Mouse (Mus musculus): ENCODE data around the gene Sem1. TPM values are rescaled to one million over a fixed set of nuclear protein-coding genes. Genes with fewer than 3 reads are reported as not detected.
A peak's percentile ranks its signal among the peaks of the same experiment; 100 is the strongest.

Gene Sem1
- 203 and 233 TPM in 2 replicates for polyA plus RNA-seq (2015; fragmentation: Nextera tagmentation; extraction: Ambion mirVana)

DNA sequence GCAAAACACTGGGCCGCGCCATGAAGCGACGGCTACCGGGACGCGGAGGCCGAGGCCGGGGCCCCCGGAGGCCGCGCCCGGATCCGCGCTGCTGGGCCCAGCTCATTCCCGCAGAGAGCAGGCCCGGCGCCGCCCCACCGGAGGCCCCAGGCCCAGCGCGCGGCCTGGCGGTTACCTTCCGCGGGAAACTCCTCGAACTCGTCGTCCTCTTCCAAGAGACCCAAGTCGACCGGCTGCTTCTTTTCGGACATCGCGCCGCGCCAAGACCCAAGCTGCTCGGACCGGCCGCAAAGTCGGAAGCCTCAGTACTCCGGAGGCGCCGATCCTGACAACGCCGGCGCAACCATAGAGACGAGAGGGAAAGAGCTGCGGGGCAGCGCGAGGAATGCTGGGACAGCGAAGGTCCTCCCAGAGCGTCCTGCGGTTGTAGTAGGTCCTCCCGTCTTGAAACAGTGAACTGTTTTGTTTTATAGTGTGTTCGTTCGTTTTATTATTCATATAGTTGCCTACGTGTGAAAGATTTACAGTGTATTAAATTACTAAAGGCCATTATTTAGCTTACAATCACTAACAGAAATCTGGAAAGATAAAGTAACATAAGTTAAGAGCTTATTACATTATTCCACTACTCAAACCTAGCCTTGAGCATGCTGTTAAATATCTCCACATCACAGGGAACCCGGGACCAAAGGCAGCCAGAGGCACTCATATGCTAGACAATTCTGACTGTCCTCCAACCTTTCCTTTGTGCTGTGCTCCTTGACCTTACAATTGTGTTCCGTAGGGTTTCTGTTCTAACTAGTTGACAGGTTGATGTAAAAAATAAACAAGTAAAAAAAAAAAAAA, at the start of gene Sem1:
Gene Sem1, minus strand, starts transcription at position 360 of the 846 bp plus-strand sequence.
- Histone ChIP-seq H3K4me2 (ENCODE audit: low read depth, low read length) (peak within 1 kb of the TSS; percentile 73), H3K27ac (ENCODE audit: low read length) (peak within 1 kb of the TSS; percentile 94), H3K9ac (ENCODE audit: low read length) (peak within 1 kb of the TSS; percentile 99), H3K36me3 (ENCODE audit: control insufficient read depth, insufficient read depth, low read length) (peaks cover 3% of the 10 kb centered on the region; the same call in 1 of the 2 replicates), H3K9me3 (replicated peaks; ENCODE audit: control insufficient read depth, low read length) (no peaks in the 10 kb centered on the region), H3K27me3 (ENCODE audit: control insufficient read depth, insufficient read depth, low read length) (no peaks in the 10 kb centered on the region), H3K4me3 (replicated peaks; ENCODE audit: low read length) (peak within 1 kb of the TSS; percentile 81), H3K4me1 (ENCODE audit: control insufficient read depth, insufficient read depth, low read length) (peaks cover 4% of the 10 kb centered on the region; the same call in 1 of the 2 replicates)
- peak; percentile 98 for ATAC-seq (ENCODE audit: insufficient read depth, low FRiP score)
- WGBS = 1% methylated on average over 59 of the region's 59 CpGs

DNA sequence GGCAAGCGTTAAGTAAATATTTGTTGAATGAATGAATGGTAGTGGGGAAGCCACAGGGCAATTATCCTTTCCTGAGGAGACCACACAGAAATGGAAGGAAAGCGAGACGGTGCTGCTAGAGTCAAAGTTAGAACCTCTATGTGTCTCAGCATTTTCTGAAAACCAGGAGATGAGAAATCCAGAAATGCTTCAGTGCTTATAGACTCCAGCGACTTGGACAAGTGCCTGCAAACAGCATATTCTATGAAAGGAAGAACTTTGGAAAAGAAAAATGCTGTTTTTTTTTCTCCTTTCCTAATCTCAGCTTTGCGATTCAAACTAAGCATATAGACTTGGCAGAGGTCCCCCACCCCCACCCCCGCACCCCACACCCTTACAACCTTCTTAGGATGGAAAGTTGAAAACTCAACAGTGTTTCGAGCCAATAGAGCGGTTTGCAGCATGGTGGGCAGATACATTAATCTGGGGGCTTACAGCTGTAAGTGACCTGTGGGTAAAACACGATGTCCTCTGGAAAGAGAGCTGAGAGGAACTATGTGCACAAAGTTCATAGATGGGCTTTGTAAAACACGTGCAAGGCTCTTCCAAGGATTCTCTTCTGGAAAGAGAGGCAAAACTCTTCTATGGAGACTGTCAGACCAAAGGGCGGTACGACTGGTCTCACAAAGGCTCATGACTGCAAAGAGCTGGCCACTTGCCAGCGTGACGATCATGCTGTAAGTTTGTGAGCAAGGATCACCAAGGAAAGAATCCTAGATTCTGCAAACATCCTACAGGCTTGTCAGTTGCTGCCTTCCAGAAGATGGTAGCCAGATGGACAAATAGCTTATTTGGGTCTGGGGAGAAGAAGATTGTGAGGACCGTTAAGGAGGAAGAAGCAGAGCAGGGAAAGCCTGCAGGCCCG, 44.6 kb upstream of the Sem1 start:
- Histone ChIP-seq H3K4me1 (ENCODE audit: control insufficient read depth, insufficient read depth, low read length) (no peaks in the 10 kb centered on the region), H3K9ac (ENCODE audit: low read length) (no peak overlapping the region), H3K9me3 (replicated peaks; ENCODE audit: control insufficient read depth, low read length) (no peaks in the 10 kb centered on the region), H3K4me2 (ENCODE audit: low read depth, low read length) (peak overlapping the region; percentile 28), H3K36me3 (ENCODE audit: control insufficient read depth, insufficient read depth, low read length) (no peaks in the 10 kb centered on the region), H3K4me3 (replicated peaks; ENCODE audit: low read length) (no peak overlapping the region), H3K27ac (ENCODE audit: low read length) (peak overlapping the region; percentile 22; the same call in 1 of the 2 replicates), H3K27me3 (ENCODE audit: control insufficient read depth, insufficient read depth, low read length) (no peaks in the 10 kb centered on the region)
- ATAC-seq (ENCODE audit: insufficient read depth, low FRiP score) = peak; percentile 56; the same call in 1 of the 2 replicates
- 35% methylated on average over 16 of the region's 16 CpGs for WGBS

DNA sequence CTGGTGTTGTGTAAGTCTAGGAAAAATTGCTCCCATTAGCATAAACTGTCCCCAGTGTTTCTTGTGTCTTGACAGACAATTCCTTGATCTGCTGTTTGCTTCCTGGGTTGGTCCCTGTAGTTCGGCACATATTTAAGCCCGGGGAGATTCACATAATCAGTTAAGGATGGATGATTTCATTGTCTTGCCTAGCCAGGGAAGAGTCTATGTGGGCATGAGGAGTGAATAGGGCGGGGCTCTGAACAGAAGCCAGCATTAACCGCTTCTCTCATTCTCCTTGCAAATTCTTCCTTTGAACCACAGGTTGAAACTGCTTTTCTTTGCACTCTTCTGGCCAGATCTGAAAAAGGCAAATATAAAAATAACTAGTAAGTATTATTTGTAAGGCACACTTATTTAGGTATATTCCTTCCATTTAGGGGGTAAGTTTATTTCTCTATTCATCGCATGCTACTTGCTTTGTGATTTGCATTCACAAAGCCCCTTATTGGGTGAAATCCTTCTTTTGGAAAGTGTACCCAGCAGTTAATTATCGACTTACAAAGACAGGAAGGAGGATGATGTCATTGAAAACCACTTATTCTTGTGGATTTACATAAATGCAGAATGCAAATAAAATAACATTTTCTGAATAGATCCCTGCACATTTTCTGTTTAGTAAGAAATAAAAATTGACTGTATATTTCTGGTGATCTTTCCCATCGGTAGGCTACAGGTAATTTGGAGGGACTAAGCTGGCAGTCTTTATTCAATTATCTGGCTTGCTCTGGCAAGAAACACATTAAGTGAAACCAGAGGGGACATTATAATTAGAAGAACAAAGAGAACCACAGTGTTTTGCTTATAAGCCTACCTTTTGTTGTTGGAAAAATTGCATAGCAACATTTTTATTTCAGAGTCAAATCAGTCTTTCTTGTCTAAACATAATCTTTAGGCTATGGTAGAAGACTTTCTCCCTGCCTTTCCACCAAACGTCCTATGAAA, 25.4 kb upstream of the Sem1 start:
- H3K9me3 ChIP-seq (replicated peaks; ENCODE audit: control insufficient read depth, low read length) = no peaks in the 10 kb centered on the region
- H3K36me3 ChIP-seq (ENCODE audit: control insufficient read depth, insufficient read depth, low read length) = no peaks in the 10 kb centered on the region
- no peaks in the 10 kb centered on the region for H3K4me1 ChIP-seq (ENCODE audit: control insufficient read depth, insufficient read depth, low read length)
- no peaks in the 10 kb centered on the region for H3K27me3 ChIP-seq (ENCODE audit: control insufficient read depth, insufficient read depth, low read length)
- 67% methylated on average over 8 of the region's 8 CpGs for WGBS
- H3K4me2 ChIP-seq (ENCODE audit: low read depth, low read length) = no peak overlapping the region
- H3K4me3 ChIP-seq (replicated peaks; ENCODE audit: low read length) = no peak overlapping the region
- H3K27ac ChIP-seq (ENCODE audit: low read length) = no peak overlapping the region
- no peak for ATAC-seq (ENCODE audit: insufficient read depth, low FRiP score)
- no peak overlapping the region for H3K9ac ChIP-seq (ENCODE audit: low read length)

DNA sequence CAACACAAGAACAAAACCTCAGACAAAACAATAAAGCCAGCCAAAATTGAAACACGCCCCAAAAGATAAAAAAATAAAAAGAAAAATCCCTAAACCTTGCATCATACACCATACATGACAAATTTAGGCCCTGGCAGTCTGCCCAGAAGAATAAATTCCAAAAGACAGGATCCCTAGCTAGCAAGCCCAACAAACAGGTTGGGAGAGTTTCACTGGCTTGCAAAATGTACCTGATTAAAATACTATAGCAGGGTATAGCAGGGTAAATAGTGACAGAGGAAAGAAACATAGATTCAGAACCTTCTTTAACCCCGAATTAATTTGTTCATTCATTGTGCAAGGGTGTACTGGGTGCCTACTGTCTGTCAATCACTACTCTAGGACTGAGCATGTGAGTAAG, 7.8 kb upstream of the Sem1 start:
- Histone ChIP-seq H3K4me3 (replicated peaks; ENCODE audit: low read length) (no peak overlapping the region), H3K9ac (ENCODE audit: low read length) (no peak overlapping the region), H3K27ac (ENCODE audit: low read length) (no peak overlapping the region), H3K9me3 (replicated peaks; ENCODE audit: control insufficient read depth, low read length) (no peaks in the 10 kb centered on the region), H3K36me3 (ENCODE audit: control insufficient read depth, insufficient read depth, low read length) (no peaks in the 10 kb centered on the region), H3K4me2 (ENCODE audit: low read depth, low read length) (no peak overlapping the region), H3K27me3 (ENCODE audit: control insufficient read depth, insufficient read depth, low read length) (no peaks in the 10 kb centered on the region), H3K4me1 (ENCODE audit: control insufficient read depth, insufficient read depth, low read length) (no peaks in the 10 kb centered on the region)
- no peak for ATAC-seq (ENCODE audit: insufficient read depth, low FRiP score)
- 70% methylated on average over 2 of the region's 2 CpGs for WGBS

DNA sequence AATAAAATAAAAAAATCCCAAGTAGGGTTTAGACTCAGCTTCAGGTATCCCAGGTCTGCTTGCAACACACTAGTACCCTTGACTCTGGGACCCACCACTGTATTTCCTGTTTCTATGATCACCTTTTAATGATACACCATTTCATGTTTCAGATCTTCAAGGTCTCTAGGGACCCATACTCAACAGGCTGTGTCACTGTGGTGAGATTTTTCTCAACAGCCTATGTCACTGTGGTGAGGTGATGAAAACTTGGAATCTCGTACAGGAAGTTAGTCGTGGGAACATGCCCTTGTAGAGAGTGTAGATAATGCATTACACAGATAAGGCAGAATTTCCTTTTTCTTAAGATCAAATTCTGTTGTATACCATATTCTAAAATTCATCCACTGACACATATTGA, 3.4 kb upstream of the Sem1 start:
- no peak for ATAC-seq (ENCODE audit: insufficient read depth, low FRiP score)
- 80% methylated on average over 2 of the region's 2 CpGs for WGBS

DNA sequence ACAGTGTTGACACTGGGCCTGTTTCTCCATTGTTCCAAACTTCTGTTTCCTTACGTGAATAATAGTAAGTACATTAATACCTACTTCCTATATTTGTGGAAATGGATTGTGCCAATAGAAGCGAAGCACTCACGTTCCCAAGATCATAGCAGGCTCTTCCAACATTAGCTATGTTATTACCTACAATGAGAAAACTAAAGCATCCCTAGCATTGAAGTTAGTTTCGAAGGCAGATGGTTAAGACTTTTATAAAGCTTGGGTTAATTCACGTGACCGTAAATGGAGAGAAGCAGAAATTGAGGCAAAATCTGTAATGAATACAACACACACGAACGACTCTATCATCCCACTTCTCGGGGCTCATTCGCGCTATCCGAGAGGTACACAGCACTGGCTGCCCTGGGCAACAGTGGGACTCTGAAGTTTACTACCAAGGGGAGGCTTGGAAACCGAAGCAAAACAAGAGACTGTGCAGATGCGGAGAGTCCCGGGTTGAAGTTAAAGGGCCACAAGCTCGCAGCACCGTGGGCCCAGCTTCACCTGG, 650 bp downstream of the Sem1 start:
- Histone ChIP-seq H3K9me3 (replicated peaks; ENCODE audit: control insufficient read depth, low read length) (no peaks in the 10 kb centered on the region), H3K9ac (ENCODE audit: low read length) (peak overlapping the region; percentile 99), H3K4me2 (ENCODE audit: low read depth, low read length) (peak overlapping the region; percentile 73), H3K4me3 (replicated peaks; ENCODE audit: low read length) (peak overlapping the region; percentile 81), H3K36me3 (ENCODE audit: control insufficient read depth, insufficient read depth, low read length) (peaks cover 3% of the 10 kb centered on the region; the same call in 1 of the 2 replicates), H3K27ac (ENCODE audit: low read length) (peak overlapping the region; percentile 94), H3K4me1 (ENCODE audit: control insufficient read depth, insufficient read depth, low read length) (peaks cover 4% of the 10 kb centered on the region; the same call in 1 of the 2 replicates), H3K27me3 (ENCODE audit: control insufficient read depth, insufficient read depth, low read length) (no peaks in the 10 kb centered on the region)
- peak; percentile 68; the same call in 1 of the 2 replicates for ATAC-seq (ENCODE audit: insufficient read depth, low FRiP score)
- 2% methylated on average over 17 of the region's 17 CpGs for WGBS

More for the DNA sequence above, 3.4 kb upstream of the Sem1 start:
- no peak overlapping the region for H3K4me3 ChIP-seq (replicated peaks; ENCODE audit: low read length)
- H3K4me1 ChIP-seq (ENCODE audit: control insufficient read depth, insufficient read depth, low read length) = peaks cover 2% of the 10 kb centered on the region; the same call in 1 of the 2 replicates
- no peaks in the 10 kb centered on the region for H3K9me3 ChIP-seq (replicated peaks; ENCODE audit: control insufficient read depth, low read length)
- H3K36me3 ChIP-seq (ENCODE audit: control insufficient read depth, insufficient read depth, low read length) = no peaks in the 10 kb centered on the region
- no peak overlapping the region for H3K27ac ChIP-seq (ENCODE audit: low read length)
- H3K4me2 ChIP-seq (ENCODE audit: low read depth, low read length) = no peak overlapping the region
- no peaks in the 10 kb centered on the region for H3K27me3 ChIP-seq (ENCODE audit: control insufficient read depth, insufficient read depth, low read length)
- H3K9ac ChIP-seq (ENCODE audit: low read length) = no peak overlapping the region

DNA sequence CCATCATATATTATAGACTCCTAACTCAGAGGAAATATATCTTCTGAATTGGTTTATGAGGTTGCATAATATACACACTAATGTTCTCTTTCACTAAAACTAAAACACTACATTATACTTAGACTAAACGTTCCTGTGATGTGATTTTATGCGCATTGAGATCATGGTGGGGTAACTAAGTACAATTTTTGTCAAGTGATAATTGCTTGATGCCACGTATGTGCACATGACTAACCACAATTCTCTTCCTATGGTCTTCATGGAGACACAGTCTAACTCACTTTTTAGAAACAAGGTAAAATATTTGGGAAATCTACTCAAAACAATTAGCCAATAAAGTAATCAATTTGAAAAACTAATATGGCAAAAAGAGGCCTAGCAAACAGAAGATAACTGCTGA, 1.2 kb downstream of the Sem1 start:
- Histone ChIP-seq H3K4me2 (ENCODE audit: low read depth, low read length) (peak overlapping the region; percentile 73), H3K9ac (ENCODE audit: low read length) (peak overlapping the region; percentile 99), H3K27ac (ENCODE audit: low read length) (no peak overlapping the region), H3K4me3 (replicated peaks; ENCODE audit: low read length) (peak overlapping the region; percentile 81), H3K27me3 (ENCODE audit: control insufficient read depth, insufficient read depth, low read length) (no peaks in the 10 kb centered on the region), H3K36me3 (ENCODE audit: control insufficient read depth, insufficient read depth, low read length) (peaks cover 3% of the 10 kb centered on the region; the same call in 1 of the 2 replicates), H3K9me3 (replicated peaks; ENCODE audit: control insufficient read depth, low read length) (no peaks in the 10 kb centered on the region), H3K4me1 (ENCODE audit: control insufficient read depth, insufficient read depth, low read length) (peaks cover 4% of the 10 kb centered on the region; the same call in 1 of the 2 replicates)
- ATAC-seq (ENCODE audit: insufficient read depth, low FRiP score) = no peak
- 59% methylated on average over 3 of the region's 3 CpGs for WGBS

DNA sequence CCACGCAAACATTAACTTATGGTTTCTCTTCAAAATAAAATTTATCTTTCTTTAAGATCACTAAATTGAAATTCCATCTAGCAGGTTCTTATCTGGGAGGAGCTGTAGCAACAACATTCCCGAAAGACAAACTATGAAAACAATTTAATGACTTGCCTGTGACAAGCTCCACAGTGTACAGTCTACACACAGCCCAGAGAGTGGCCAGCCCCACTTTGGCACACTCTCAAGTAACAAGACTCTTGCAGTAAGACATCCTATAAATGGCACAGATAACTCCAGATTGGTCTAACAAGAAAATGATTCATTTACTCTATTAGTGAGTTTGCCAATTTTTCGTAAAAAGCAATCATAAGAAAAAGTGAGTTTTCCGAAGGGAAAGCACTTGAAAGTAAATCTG, 2.7 kb downstream of the Sem1 start:
- H3K9me3 ChIP-seq (replicated peaks; ENCODE audit: control insufficient read depth, low read length) = no peaks in the 10 kb centered on the region
- no peak for ATAC-seq (ENCODE audit: insufficient read depth, low FRiP score)
- WGBS = 69% methylated on average over 4 of the region's 4 CpGs

More for the DNA sequence above, 2.7 kb downstream of the Sem1 start:
- H3K27me3 ChIP-seq (ENCODE audit: control insufficient read depth, insufficient read depth, low read length) = no peaks in the 10 kb centered on the region
- H3K27ac ChIP-seq (ENCODE audit: low read length) = no peak overlapping the region
- H3K4me3 ChIP-seq (replicated peaks; ENCODE audit: low read length) = no peak overlapping the region
- H3K4me1 ChIP-seq (ENCODE audit: control insufficient read depth, insufficient read depth, low read length) = peaks cover 4% of the 10 kb centered on the region; the same call in 1 of the 2 replicates
- peaks cover 3% of the 10 kb centered on the region; the same call in 1 of the 2 replicates for H3K36me3 ChIP-seq (ENCODE audit: control insufficient read depth, insufficient read depth, low read length)
- no peak overlapping the region for H3K9ac ChIP-seq (ENCODE audit: low read length)
- no peak overlapping the region for H3K4me2 ChIP-seq (ENCODE audit: low read depth, low read length)
